Mouse (Mus musculus): ENCODE measurements around the gene Batf2. TPM values are rescaled to one million over a fixed set of nuclear protein-coding genes. Genes with fewer than 3 reads are reported as not detected.

Gene Batf2
- total RNA-seq, 2 experiments from 2014 or later, result 0.57 to 1.6 TPM

Other genes with a start within 250 kb of the Batf2 start
- gene Tigd3, start 246.8 kb upstream of the Batf2 start, total RNA-seq (2021), result 1 to 10 TPM; 1.6 to 1.9 TPM
- gene Dpf2, start 228.0 kb upstream of the Batf2 start, total RNA-seq (2021), result 100 to 1,000 TPM; 105 to 119 TPM
- gene Cdc42ep2, start 216.2 kb upstream of the Batf2 start, total RNA-seq (2021), result 10 to 100 TPM; 10.8 to 11.2 TPM
- gene Pola2, start 176.8 kb upstream of the Batf2 start, total RNA-seq (2021), result 10 to 100 TPM; 21.3 to 28.0 TPM
- not detected for gene Slc22a20, start 154.8 kb upstream of the Batf2 start, total RNA-seq (2021)
- 10 to 100 TPM; 31.3 to 40.0 TPM for gene Capn1, start 125.1 kb upstream of the Batf2 start, total RNA-seq (2021)
- 10 to 100 TPM; 40.5 to 43.7 TPM for gene Syvn1, start 94.4 kb upstream of the Batf2 start, total RNA-seq (2021)
- 10 to 100 TPM; 58.2 to 59.4 TPM for gene Mrpl49, start 83.2 kb upstream of the Batf2 start, total RNA-seq (2021)
- gene Fau, start 83.1 kb upstream of the Batf2 start, total RNA-seq (2021), result 1,000 to 10,000 TPM; 1,154 to 1,182 TPM
- 10 to 100 TPM; 21.6 to 26.1 TPM for gene Znhit2, start 79.8 kb upstream of the Batf2 start, total RNA-seq (2021)
- 10 to 100 TPM; 14.3 to 15.9 TPM for gene Tm7sf2, start 72.6 kb upstream of the Batf2 start, total RNA-seq (2021)
- gene Vps51, start 63.8 kb upstream of the Batf2 start, total RNA-seq (2021), result 10 to 100 TPM; 45.1 to 61.3 TPM
- gene Tmem262, start 61.0 kb upstream of the Batf2 start, total RNA-seq (2021), result not detected
- not detected for gene Gm28374, start 58.7 kb upstream of the Batf2 start, total RNA-seq (2021)
- 10 to 100 TPM; 33.5 to 33.6 TPM for gene Zfpl1, start 56.0 kb upstream of the Batf2 start, total RNA-seq (2021)
- 1 to 10 TPM; 7.0 to 7.1 TPM for gene Cdca5, start 56.0 kb upstream of the Batf2 start, total RNA-seq (2021)
- gene AC131692.1, start 46.6 kb upstream of the Batf2 start, total RNA-seq (2021), result under 1 TPM in 1 of 2 experiments, not detected in 1; 0.82 TPM
- under 1 TPM; 0.24 to 0.30 TPM for gene Naaladl1, start 35.2 kb upstream of the Batf2 start, total RNA-seq (2021)
- gene Sac3d1, start 22.3 kb upstream of the Batf2 start, total RNA-seq (2021), result 10 to 100 TPM; 15.9 to 17.2 TPM
- 10 to 100 TPM; 19.6 to 21.8 TPM for gene Snx15, start 12.7 kb upstream of the Batf2 start, total RNA-seq (2021)
- 10 to 100 TPM; 63.1 to 63.7 TPM for gene Arl2, start 565 bp downstream of the Batf2 start, total RNA-seq (2021)
- under 1 TPM; 0.72 to 0.79 TPM for gene Majin, start 43.4 kb downstream of the Batf2 start, total RNA-seq (2021)
- gene Gpha2, start 85.4 kb downstream of the Batf2 start, total RNA-seq (2021), result 10 to 100 TPM; 16.9 to 18.2 TPM
- gene Ppp2r5b, start 94.9 kb downstream of the Batf2 start, total RNA-seq (2021), result 10 to 100 TPM; 52.9 to 56.9 TPM
- gene Atg2a, start 100.7 kb downstream of the Batf2 start, total RNA-seq (2021), result 10 to 100 TPM; 25.0 to 30.2 TPM
- 100 to 1,000 TPM; 104 to 106 TPM for gene Ehd1, start 135.7 kb downstream of the Batf2 start, total RNA-seq (2021)
- 10 to 100 TPM; 10.3 to 11.6 TPM for gene Cdc42bpg, start 165.5 kb downstream of the Batf2 start, total RNA-seq (2021)
- 10 to 100 TPM; 37.1 to 38.7 TPM for gene Men1, start 194.0 kb downstream of the Batf2 start, total RNA-seq (2021)
- gene Map4k2, start 200.2 kb downstream of the Batf2 start, total RNA-seq (2021), result 10 to 100 TPM; 35.9 to 54.6 TPM
- gene Sf1, start 222.7 kb downstream of the Batf2 start, total RNA-seq (2021), result 100 to 1,000 TPM; 166 to 186 TPM
- gene Pygm, start 243.4 kb downstream of the Batf2 start, total RNA-seq (2021), result 100 to 1,000 TPM in 1 of 2 experiments, 10 to 100 TPM in 1; 92.0 to 223 TPM

All from adrenal gland, postnatal 10 days (tissue).